Mouse (Mus musculus) liver, postnatal 0 days (tissue): ENCODE data around the gene Myo1e.

Source experiments
- CTCF ChIP-seq: sonication (generic); IDR thresholded peaks from 2 replicates; pipeline ENCODE4 v1.5.1; 2016; ENCODE audit warnings: antibody characterized with exemption, low read depth
- EP300 ChIP-seq: IDR thresholded peaks from 2 replicates; pipeline ENCODE4 v1.6.1; 2016; ENCODE audit warnings: antibody characterized with exemption, low read depth, mild to moderate bottlenecking

- TF ChIP-seq CTCF (no peak), EP300 (no peak)
Observed at GRCm38 (mm10) chr9:70449072-70449471, 241.9 kb downstream of the Myo1e start.
